1 mouse cellular context compared by ENCODE assay signal in the genomic region with DNA sequence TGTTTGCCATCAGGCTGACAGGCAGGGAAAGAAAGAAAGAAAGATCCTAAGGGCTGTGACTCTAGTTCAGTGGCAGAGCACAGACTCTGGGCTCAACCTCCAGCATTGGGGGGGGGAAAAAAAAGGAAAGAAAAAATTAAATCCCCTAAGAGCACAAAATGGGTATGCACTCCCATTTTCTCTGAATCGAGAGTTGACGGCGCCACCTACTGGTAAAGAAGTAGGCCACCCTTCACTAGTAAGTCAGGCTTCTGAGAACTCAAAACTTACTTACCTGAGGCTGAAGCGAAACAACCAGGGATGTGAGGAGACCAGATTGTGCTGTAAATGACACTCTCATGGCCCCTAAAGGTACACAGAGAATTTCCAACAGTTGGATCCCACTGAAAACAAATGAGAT.
TF ChIP-seq lines count a peak whose summit lies in the region.

No protein-coding gene starts in this region.

TF ChIP-seq in CH12.LX, 34 proteins besides CTCF, POLR2A, EP300 and RAD21 (continued from another document):
- no peak for TF ChIP-seq PAX5 (IDR thresholded peaks at IDR 0.05; ENCODE audit: low read length)
- TF ChIP-seq TCF12 (IDR thresholded peaks at IDR 0.05; ENCODE audit: low read depth, low read length), result no peak
- no peak for TF ChIP-seq NRF1 (IDR thresholded peaks at IDR 0.05; ENCODE audit: low read depth, low read length)
- TF ChIP-seq KAT2A (IDR thresholded peaks at IDR 0.05; ENCODE audit: insufficient replicate concordance, low read length), result no peak
- TF ChIP-seq ZNF384 (IDR thresholded peaks at IDR 0.05; ENCODE audit: low read depth, low read length), result peak; percentile 52; the same call in 1 of the 2 replicates
- no peak for TF ChIP-seq ZKSCAN1 (IDR thresholded peaks at IDR 0.05; ENCODE audit: borderline replicate concordance, low read depth, low read length)
- TF ChIP-seq NELFE (IDR thresholded peaks at IDR 0.05; ENCODE audit: low read depth, low read length), result no peak
- no peak for TF ChIP-seq GABPA (IDR thresholded peaks at IDR 0.05; ENCODE audit: insufficient replicate concordance, low read depth, low read length)
- TF ChIP-seq USF2 (conservative IDR thresholded peaks at IDR 0.05; ENCODE audit: low read depth, low read length), result no peak
- no peak for TF ChIP-seq MEF2A (IDR thresholded peaks at IDR 0.05; ENCODE audit: borderline replicate concordance, low read depth, low read length)
- no peak for TF ChIP-seq E2F4 (IDR thresholded peaks at IDR 0.05; ENCODE audit: insufficient replicate concordance, low read depth, low read length)
- TF ChIP-seq IRF4 (IDR thresholded peaks at IDR 0.05; ENCODE audit: low read depth, low read length), result peak; percentile 57
- no peak for TF ChIP-seq MAZ (IDR thresholded peaks at IDR 0.05; ENCODE audit: low read depth, low read length)
- no peak for TF ChIP-seq UBTF (IDR thresholded peaks at IDR 0.05; ENCODE audit: low read depth, low read length)
- TF ChIP-seq RCOR1 (conservative IDR thresholded peaks at IDR 0.05; ENCODE audit: low read depth, low read length), result no peak
- TF ChIP-seq ETS1 (conservative IDR thresholded peaks at IDR 0.05; ENCODE audit: low read depth, low read length), result no peak
- no peak for TF ChIP-seq TBP (conservative IDR thresholded peaks at IDR 0.05; ENCODE audit: low read depth, low read length)
- no peak for TF ChIP-seq USF1 (IDR thresholded peaks at IDR 0.05; ENCODE audit: low read depth, low read length)
- no peak for TF ChIP-seq JUND (conservative IDR thresholded peaks at IDR 0.05; ENCODE audit: low read depth, low read length)
- no peak for TF ChIP-seq POLR2AphosphoS2 (IDR thresholded peaks at IDR 0.05; ENCODE audit: low read depth, low read length)
- TF ChIP-seq HCFC1 (IDR thresholded peaks at IDR 0.05; ENCODE audit: low read depth, low read length), result no peak
